In genomic region chr12:59131578-59131946, GRCm38 (mm10) we compare ENCODE assay signal across 8 mouse cellular contexts. TPM values are rescaled to one million over a fixed set of nuclear protein-coding genes. Genes with fewer than 3 reads are reported as not detected.
DNase-seq lines count a peak whose midpoint lies in the region; ATAC-seq and TF ChIP-seq lines count a peak whose summit lies in the region.

No protein-coding gene starts in this region.

- WGBS in lung, adult 2 months = under 1% methylated on average over 30 of the region's 30 CpGs
- WGBS in hindbrain, embryonic 14.5 days = under 1% methylated on average over 30 of the region's 30 CpGs
- WGBS in midbrain, embryonic 10.5 days = 0% methylated on average over 30 of the region's 30 CpGs

- ATAC-seq in hindbrain, embryonic 14.5 days (ENCODE audit: low FRiP score) = peak; percentile 76

- peak overlapping the region; percentile 80 for H3K9ac ChIP-seq in hindbrain, embryonic 14.5 days

- peak overlapping the region; percentile 78 for H3K4me3 ChIP-seq in lung, adult 2 months (replicated peaks; ENCODE audit: extremely low read depth, low read depth, low read length)
- peak overlapping the region; percentile 70 for H3K4me3 ChIP-seq in hindbrain, embryonic 14.5 days (replicated peaks; ENCODE audit: low read length)
- peak overlapping the region; percentile 78 for H3K4me3 ChIP-seq in midbrain, embryonic 10.5 days

- no peak for TF ChIP-seq POLR2A in lung, adult 2 months (IDR thresholded peaks at IDR 0.05; ENCODE audit: borderline replicate concordance, extremely low read depth, low read depth, low read length)

- no peaks in the 10 kb centered on the region for H3K27me3 ChIP-seq in hindbrain, embryonic 14.5 days (ENCODE audit: control insufficient read depth, insufficient read depth, low read length)
- H3K27me3 ChIP-seq in midbrain, embryonic 10.5 days (ENCODE audit: low read depth, poor library complexity, severe bottlenecking) = no peaks in the 10 kb centered on the region

- DNase-seq in lung, adult 2 months = no peak
- no peak for DNase-seq in lung, postnatal 4 days
- peak; percentile 34 for DNase-seq in c-Kit-positive CD71-positive TER-119-positive erythroid progenitor cells, embryonic 14.5 days (ENCODE audit: low spot score)
- peak; percentile 62 for DNase-seq in hindbrain, embryonic 14.5 days (ENCODE audit: low spot score)
- no peak for DNase-seq in midbrain, embryonic 10.5 days (ENCODE audit: low spot score)
- DNase-seq in left cerebral cortex, adult 9 months (ENCODE audit: low spot score in 2 of 2) = no peak
- DNase-seq in gastrocnemius, adult 18-20 months (ENCODE audit: low spot score) = no peak
- DNase-seq in left cerebral cortex, adult 8-10 months (ENCODE audit: low spot score in 2 of 2) = no peak

- H3K27ac ChIP-seq in hindbrain, embryonic 14.5 days = peak overlapping the region; percentile 89
- peak overlapping the region; percentile 96 for H3K27ac ChIP-seq in midbrain, embryonic 10.5 days (replicated peaks)

- H3K9me3 ChIP-seq in hindbrain, embryonic 14.5 days (ENCODE audit: control insufficient read depth, low read length) = no peaks in the 10 kb centered on the region
- no peaks in the 10 kb centered on the region for H3K9me3 ChIP-seq in midbrain, embryonic 10.5 days (replicated peaks)

- no peaks in the 10 kb centered on the region for H3K36me3 ChIP-seq in hindbrain, embryonic 14.5 days (replicated peaks; ENCODE audit: control insufficient read depth, insufficient read depth)
- H3K36me3 ChIP-seq in midbrain, embryonic 10.5 days = peaks cover 7% of the 10 kb centered on the region

- H3K4me1 ChIP-seq in lung, adult 2 months (ENCODE audit: control insufficient read depth, insufficient read depth, low read length) = peaks cover 13% of the 10 kb centered on the region
- H3K4me1 ChIP-seq in hindbrain, embryonic 14.5 days (replicated peaks; ENCODE audit: control insufficient read depth, insufficient read depth, low read length) = peaks cover 24% of the 10 kb centered on the region
- peaks cover 32% of the 10 kb centered on the region for H3K4me1 ChIP-seq in midbrain, embryonic 10.5 days

- peak overlapping the region; percentile 55 for H3K4me2 ChIP-seq in hindbrain, embryonic 14.5 days (replicated peaks)

- TF ChIP-seq CTCF in lung, adult 2 months (IDR thresholded peaks at IDR 0.05; ENCODE audit: insufficient read depth, low read length) = no peak

RNA-seq across cellular contexts. Expression of gene Mia2, which starts 36.0 kb away (rescaled TPM):
- 19.7 and 32.8 TPM in 2 replicates for polyA plus RNA-seq in lung, adult 2 months (2012; rRNA removed)
- 34.4 and 38.7 TPM in 2 replicates for polyA plus RNA-seq in hindbrain, embryonic 14.5 days (2014; fragmentation: Nextera tagmentation; extraction: Ambion mirVana)
- polyA plus RNA-seq in midbrain, embryonic 10.5 days (2016; fragmentation: Nextera tagmentation; extraction: Ambion mirVana) = 39.2 and 40.4 TPM in 2 replicates
- 100 to 1,000 TPM; 104 to 118 TPM for total RNA-seq in gastrocnemius, adult 18-20 months (2021)
- 10 to 100 TPM; 41.9 to 48.6 (median 44.1) TPM for total RNA-seq in left cerebral cortex, adult 8-10 months (2022)

Comparison
In these comparisons a context has a peak if more than half of its experiments do, and no peak if none do; other contexts are left out.
1. DNase-seq: peak in c-Kit-positive CD71-positive TER-119-positive erythroid progenitor cells, embryonic 14.5 days (single experiment) and hindbrain, embryonic 14.5 days (single experiment); none in lung, adult 2 months (single experiment), lung, postnatal 4 days (0 of 2), midbrain, embryonic 10.5 days (single experiment), left cerebral cortex, adult 9 months (0 of 2), gastrocnemius, adult 18-20 months (single experiment) and left cerebral cortex, adult 8-10 months (0 of 2).
2. Peak in every context shown above with its lines, with median percentiles within 50 percentile points of each other: H3K4me3 ChIP-seq.